Mouse (Mus musculus): ENCODE results near the gene Plk5.

Gene Plk5

GRCm38 (mm10) chr10:80389185-80389708, 33.0 kb downstream of the Plk5 start:
- no peak for DNase-seq

GRCm38 (mm10) chr10:80390697-80391096, 34.4 kb downstream of the Plk5 start:
- DNase-seq = no peak

DNA sequence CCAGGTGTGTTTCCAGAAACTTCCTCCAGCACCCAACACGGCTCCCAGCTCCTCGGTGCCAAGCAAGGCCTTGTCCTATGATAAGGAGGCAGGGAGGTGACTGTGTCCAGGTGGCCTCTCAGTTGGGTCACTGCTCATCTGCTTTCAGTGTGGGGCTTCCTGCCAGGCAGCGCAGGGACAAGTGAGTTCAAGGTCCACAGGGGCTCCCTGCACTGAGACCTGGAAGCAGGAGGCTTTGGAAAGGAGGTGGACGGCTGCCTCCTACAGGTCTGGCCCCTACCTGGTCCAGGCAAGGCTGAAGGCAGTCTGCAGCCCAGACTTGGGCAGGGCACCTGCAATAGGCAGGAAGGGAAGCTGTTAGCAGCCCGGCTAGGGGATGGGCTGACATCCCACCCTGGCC, 36.4 kb downstream of the Plk5 start:
- DNase-seq = no peak

GRCm38 (mm10) chr10:80395025-80395627, 38.9 kb downstream of the Plk5 start:
- no peak for DNase-seq

DNA sequence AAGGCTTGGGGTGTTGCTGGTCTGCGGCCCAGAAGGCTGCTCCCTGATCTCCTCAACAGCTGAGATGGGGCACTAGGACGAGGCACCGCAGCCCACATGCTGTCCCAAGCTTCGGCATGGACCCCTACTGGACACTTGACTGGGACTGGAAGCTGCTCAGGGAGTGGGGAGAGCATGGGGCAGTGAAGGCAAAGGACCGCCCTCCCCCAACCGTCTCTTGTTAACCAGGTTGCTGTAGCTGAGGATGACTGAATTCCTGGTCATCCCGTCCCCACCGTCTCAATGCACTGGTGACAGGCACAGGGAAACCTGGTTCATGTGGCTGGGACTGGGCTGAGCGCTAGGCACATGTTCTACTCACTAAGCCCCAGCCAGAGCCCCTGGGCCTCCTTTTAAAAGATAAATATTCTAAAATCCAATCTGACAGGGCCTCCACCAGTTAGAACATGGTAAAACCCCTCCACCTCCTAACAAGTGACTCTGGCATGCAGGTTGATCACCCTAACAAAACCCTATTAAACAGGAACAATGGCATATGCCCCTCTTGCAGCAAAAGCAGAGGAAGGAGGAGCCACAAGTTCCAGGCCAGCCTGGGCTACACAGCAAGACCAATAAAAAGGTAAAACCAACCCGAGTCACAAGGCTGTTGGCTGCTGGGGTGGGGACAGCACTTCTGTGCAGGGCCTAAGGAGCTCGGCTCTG, 40.7 kb downstream of the Plk5 start:
- no peak for DNase-seq

GRCm38 (mm10) chr10:80397524-80398173, 41.4 kb downstream of the Plk5 start:
- no peak for DNase-seq

DNA sequence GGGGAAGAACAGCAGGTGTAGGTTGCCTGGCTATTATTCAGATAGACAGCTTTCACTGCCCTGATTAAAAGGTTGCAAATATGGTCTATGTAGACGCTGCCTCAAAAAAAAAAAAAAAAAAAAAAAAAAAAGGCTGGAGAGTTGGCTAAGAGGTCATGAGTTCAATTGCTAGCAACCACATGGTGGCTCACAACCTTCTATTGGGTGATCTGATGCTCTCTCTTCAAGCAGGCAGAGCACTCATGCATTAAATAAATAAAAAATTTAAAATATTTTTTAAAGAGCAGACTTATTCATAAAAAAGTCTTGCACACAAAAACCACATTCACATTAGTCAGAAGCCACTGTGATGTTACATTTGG, 41.9 kb downstream of the Plk5 start:
- no peak for DNase-seq

GRCm38 (mm10) chr10:80398719-80399190, 42.5 kb downstream of the Plk5 start:
- DNase-seq = peak; percentile 98

DNA sequence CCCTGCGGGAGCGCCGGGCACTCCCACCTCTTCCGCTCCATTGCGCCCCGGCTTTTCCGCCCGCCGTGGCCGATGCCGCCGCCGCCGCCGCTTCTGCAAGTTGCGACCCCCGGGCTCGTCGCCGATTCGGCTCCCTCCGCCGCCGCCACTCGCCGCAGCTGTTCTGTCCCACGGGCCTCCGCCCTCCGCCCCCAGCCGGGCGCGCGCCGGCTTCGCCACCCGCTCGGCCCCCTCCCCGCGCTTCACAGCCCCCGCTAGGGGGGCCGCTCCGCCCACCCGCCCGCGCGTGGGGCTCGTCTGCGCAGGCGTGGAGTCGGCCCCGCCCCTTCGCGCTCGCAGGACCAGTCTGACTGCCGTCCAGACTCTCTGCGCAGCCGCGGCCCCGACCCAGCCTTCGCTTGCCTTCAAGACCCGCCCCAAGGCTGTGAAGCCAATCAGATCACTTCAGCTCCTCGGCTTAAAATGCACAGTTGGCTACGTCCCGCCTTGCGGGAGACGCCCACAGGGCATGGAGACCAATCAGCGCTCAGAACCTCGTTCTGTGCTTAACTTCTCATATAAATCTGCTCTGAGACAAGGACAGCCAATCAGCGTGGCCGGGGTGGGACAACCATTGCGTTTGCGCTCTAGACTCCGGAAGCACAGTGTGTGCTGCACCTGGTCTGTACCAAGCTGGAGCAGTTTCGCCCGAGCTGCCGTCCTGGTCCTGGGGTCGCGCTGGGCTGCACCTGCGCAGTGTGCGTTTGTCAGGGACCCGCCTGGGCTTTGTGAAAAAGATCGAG, 43.1 kb downstream of the Plk5 start, which contains the start of gene Mbd3:
Gene Mbd3 (minus strand): TSS at position 360 of the 782 bp plus-strand sequence.
- peak; percentile 100 for DNase-seq

DNA sequence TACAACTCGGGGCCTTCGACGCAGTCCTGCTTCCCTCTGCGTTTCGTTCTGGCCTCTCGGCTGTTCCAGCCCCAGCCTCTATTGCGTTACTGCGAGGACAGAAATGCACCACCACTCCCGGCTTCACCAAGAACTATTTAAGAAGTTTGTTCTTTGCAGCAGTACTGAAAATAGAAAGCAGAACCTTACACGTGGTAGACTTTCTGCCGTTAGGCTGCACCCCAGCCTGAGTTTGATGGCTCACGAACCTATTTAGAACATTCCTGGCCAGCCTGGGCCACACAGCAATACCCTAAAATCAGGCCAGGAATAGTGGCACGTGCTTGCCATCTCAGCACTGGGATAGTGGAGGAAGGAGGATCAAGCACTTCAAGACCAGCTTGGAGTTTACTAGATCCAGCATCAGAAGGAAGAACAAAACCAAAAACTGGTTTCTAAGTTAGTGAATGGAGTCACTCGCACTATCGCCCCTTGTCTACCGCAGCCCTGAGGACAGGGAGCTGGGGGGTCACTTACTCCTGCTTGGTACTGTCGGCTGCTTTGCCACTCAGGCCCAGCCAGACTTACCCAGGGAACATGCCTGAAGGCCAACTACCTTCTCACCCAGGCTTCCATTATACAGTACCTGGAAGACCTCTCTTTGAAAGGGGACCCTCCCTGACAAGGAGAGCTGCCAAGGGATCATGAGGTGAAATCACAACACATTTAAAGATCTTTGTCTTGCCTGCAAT, 43.9 kb downstream of the Plk5 start:
- DNase-seq = no peak

- DNase-seq = no peak
Observed at GRCm38 (mm10) chr10:80400704-80401161, 44.5 kb downstream of the Plk5 start.

GRCm38 (mm10) chr10:80403044-80403692, 46.9 kb downstream of the Plk5 start:
- DNase-seq = peak; percentile 49

- peak; percentile 63 for DNase-seq
Observed at GRCm38 (mm10) chr10:80405481-80406173, 49.4 kb downstream of the Plk5 start.

GRCm38 (mm10) chr10:80406684-80407501, 50.6 kb downstream of the Plk5 start, which contains the start of gene Uqcr11:
TSS of gene Uqcr11 (minus strand) at chr10:80406830.
- DNase-seq = peak; percentile 92

DNA sequence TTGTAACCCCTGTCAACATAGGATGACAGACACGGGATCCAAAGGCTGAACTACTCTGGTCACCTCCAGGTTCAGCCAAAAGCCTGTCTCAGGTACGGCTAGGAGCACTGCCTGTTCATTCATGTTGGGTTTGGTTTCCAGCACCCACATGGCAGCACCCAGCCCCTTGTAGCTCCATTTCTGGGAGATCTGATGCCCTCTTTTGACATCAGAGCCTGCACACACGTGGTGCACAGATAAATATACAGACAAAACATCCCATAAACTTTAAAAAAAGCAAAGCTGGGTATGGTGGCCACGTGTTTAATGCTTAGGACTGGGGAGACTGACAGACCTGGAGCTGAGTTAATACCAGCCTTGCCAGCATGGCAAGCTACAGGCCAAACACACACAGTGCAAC, 51.7 kb downstream of the Plk5 start:
- no peak for DNase-seq

- no peak for DNase-seq
Observed at GRCm38 (mm10) chr10:80412656-80413541, 56.6 kb downstream of the Plk5 start.

All from thymus, postnatal 14 days (tissue).